Mouse (Mus musculus): ENCODE results near the gene Dpp7. TPM values are rescaled to one million over a fixed set of nuclear protein-coding genes. Genes with fewer than 3 reads are reported as not detected.

Dpp7 gene
- polyA plus RNA-seq, 1 experiment from 2014 or later: 8.7 TPM

- DNase-seq (ENCODE audit: low spot score): no peak
These were observed 44.7 kb downstream of the Dpp7 start for GRCm38 (mm10) chr2:25311491-25311891.

DNA sequence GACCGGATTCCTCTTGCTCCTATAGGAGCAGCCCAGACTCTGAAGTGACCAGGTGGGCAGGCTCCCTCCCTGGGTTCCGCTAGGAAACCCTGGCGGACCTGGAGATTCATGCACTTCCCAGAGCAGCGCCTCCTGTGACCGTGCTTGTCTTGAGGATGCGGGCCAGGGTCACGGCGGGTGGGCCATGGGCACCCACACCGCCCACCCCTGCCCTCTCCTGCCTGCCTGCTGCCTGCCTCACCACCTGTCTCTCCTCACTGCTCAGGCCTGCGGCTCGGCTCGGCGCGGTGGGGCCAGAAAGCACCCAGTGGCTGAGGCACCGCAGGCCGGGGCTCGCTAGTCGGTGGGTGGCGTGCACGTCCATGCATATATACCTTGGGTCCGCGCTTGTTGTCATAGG is 45.2 kb downstream of the Dpp7 start:
- DNase-seq (ENCODE audit: low spot score): no peak

GRCm38 (mm10) chr2:25310180-25310579 is 46.0 kb downstream of the Dpp7 start:
- DNase-seq (ENCODE audit: low spot score): no peak

GRCm38 (mm10) chr2:25305587-25306359 is 50.4 kb downstream of the Dpp7 start:
- DNase-seq (ENCODE audit: low spot score): no peak

DNA sequence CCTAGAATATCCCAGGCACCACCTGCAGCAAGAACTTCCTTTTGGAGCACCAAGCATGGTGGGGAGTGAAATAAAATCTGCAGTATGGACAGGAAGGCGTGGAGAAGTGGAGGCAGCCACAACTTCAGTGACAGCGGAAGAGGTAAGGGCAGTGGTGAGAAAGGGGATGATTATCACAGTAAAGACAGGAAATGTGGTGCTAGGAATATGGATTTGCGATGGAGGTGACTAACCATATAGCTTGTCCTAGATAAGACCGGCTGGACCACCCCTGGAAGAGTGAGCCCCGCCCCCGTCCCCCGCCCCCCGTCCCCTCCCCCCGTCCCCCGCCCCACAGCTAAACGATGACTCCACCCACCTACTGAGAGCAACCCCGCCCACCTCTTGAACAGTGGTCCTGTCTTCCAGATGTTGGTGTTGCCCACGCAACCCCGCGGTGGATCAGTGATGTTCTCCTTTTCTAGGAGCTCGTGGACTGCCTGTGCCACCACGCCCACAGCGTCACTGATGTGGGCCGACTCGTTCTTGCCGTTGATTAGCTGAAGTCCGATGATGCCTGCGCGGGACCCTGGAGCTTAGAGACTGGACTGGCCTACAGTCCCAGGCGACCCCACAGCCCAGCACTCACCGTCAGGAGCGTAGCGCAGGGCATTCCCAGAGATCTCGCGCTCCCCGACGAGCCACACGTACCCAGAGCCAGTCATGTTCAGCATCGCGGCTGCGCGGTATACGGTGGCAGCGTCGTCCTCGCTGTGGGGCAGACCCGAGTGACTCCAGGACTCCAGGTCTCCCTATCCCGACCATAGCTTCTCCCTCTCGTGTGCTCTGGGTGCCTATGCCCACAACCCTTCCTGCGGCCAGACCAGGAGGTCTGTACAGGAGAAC is 51.3 kb downstream of the Dpp7 start:
- DNase-seq (ENCODE audit: low spot score): no peak

DNA sequence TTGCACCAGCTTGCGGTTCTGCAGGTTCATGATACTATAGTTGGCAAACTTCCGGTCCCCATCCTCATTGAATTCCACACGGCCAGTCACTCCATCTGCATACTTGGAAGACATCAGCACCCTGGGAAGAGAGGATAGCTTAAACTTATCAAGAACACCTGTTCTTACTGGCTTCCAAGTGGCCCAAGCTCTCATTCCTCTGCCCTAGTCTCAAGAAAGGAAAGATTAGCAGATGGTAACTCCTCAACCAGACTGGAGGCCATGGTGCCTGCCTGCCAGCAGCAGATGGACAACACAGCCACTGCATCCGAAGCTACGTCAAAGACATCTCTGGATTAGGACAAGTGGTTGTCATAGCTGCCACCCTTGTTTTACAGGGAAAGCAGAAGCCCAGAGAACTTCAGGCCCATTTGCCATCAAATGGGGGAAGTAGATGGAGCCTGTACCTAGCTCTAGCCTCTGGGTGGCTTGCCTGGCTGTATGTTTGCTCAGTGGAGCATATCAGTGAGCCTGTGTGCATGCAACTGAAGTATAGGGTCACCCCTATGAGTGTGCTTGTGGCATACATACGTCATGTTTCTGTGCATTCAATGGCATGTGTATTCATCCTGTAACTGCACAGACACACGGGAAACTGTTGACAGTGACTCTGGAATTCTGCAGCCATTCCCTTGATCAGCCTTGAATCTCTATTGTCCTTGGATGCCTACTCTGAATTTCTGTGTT is 52.1 kb downstream of the Dpp7 start:
- no peak for DNase-seq (ENCODE audit: low spot score)

DNA sequence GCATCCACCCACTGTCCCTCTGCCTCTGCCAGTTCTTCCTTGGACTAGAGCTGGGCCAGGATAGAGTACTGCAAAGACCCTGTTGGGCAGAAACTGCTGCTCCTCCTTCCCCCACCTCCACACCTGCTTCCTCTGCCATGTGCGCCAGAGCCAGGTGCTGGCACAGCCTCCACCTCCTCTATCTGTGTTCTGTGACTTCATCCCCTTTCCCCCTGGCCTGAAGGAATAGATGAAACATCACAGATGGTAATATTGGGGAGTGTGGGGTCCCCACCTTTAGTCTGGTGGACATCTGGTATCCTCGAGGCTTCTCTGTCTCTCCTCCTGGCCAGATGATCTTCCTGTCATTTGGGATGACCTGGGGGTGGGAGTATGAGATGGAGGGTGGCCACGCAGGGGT is 52.7 kb downstream of the Dpp7 start:
- no peak for DNase-seq (ENCODE audit: low spot score)

Other genes starting within 250 kb of the Dpp7 start
- gene Nrarp, start 175.6 kb downstream of the Dpp7 start, polyA plus RNA-seq (2015; fragmentation: Nextera tagmentation; extraction: Ambion mirVana): 9.5 TPM in 2 replicates
- gene Tor4a, start 159.5 kb downstream of the Dpp7 start, polyA plus RNA-seq (2015; fragmentation: Nextera tagmentation; extraction: Ambion mirVana): 23.5 and 25.6 TPM in 2 replicates
- gene Nelfb, start 144.9 kb downstream of the Dpp7 start, polyA plus RNA-seq (2015; fragmentation: Nextera tagmentation; extraction: Ambion mirVana): 73.3 and 78.1 TPM in 2 replicates
- 0.14 TPM in 1 of 2 replicates, not detected in the other for gene Stpg3, start 141.7 kb downstream of the Dpp7 start, polyA plus RNA-seq (2015; fragmentation: Nextera tagmentation; extraction: Ambion mirVana)
- 0.34 TPM in 1 of 2 replicates, not detected in the other for gene Fam166a, start 137.6 kb downstream of the Dpp7 start, polyA plus RNA-seq (2015; fragmentation: Nextera tagmentation; extraction: Ambion mirVana)
- gene Tubb4b, start 131.7 kb downstream of the Dpp7 start, polyA plus RNA-seq (2015; fragmentation: Nextera tagmentation; extraction: Ambion mirVana): 460 and 503 TPM in 2 replicates
- 0.05 TPM in 1 of 2 replicates, not detected in the other for gene Slc34a3, start 122.0 kb downstream of the Dpp7 start, polyA plus RNA-seq (2015; fragmentation: Nextera tagmentation; extraction: Ambion mirVana)
- gene Rnf224, start 119.6 kb downstream of the Dpp7 start, polyA plus RNA-seq (2015; fragmentation: Nextera tagmentation; extraction: Ambion mirVana): not detected in 2 replicates
- gene Rnf208, start 114.1 kb downstream of the Dpp7 start, polyA plus RNA-seq (2015; fragmentation: Nextera tagmentation; extraction: Ambion mirVana): 0.80 and 1.2 TPM in 2 replicates
- gene Cysrt1, start 113.9 kb downstream of the Dpp7 start, polyA plus RNA-seq (2015; fragmentation: Nextera tagmentation; extraction: Ambion mirVana): 0.19 and 0.33 TPM in 2 replicates
- 3.4 and 4.9 TPM in 2 replicates for gene AL732309.1, start 109.5 kb downstream of the Dpp7 start, polyA plus RNA-seq (2015; fragmentation: Nextera tagmentation; extraction: Ambion mirVana)
- gene Tmem203, start 100.9 kb downstream of the Dpp7 start, polyA plus RNA-seq (2015; fragmentation: Nextera tagmentation; extraction: Ambion mirVana): 43.1 and 47.4 TPM in 2 replicates
- gene Tprn, start 93.7 kb downstream of the Dpp7 start, polyA plus RNA-seq (2015; fragmentation: Nextera tagmentation; extraction: Ambion mirVana): 10.2 and 12.6 TPM in 2 replicates
- gene Ssna1, start 83.9 kb downstream of the Dpp7 start, polyA plus RNA-seq (2015; fragmentation: Nextera tagmentation; extraction: Ambion mirVana): 322 and 323 TPM in 2 replicates
- gene Anapc2, start 83.9 kb downstream of the Dpp7 start, polyA plus RNA-seq (2015; fragmentation: Nextera tagmentation; extraction: Ambion mirVana): 71.5 and 80.6 TPM in 2 replicates
- gene Tmem210, start 68.2 kb downstream of the Dpp7 start, polyA plus RNA-seq (2015; fragmentation: Nextera tagmentation; extraction: Ambion mirVana): not detected in 2 replicates
- 1.4 and 3.6 TPM in 2 replicates for gene Lrrc26, start 66.4 kb downstream of the Dpp7 start, polyA plus RNA-seq (2015; fragmentation: Nextera tagmentation; extraction: Ambion mirVana)
- gene Grin1, start 37.2 kb downstream of the Dpp7 start, polyA plus RNA-seq (2015; fragmentation: Nextera tagmentation; extraction: Ambion mirVana): 0.12 and 0.21 TPM in 2 replicates
- 37.1 and 40.7 TPM in 2 replicates for gene Man1b1, start 24.0 kb downstream of the Dpp7 start, polyA plus RNA-seq (2015; fragmentation: Nextera tagmentation; extraction: Ambion mirVana)
- gene Uap1l1, start 9.3 kb upstream of the Dpp7 start, polyA plus RNA-seq (2015; fragmentation: Nextera tagmentation; extraction: Ambion mirVana): 21.3 and 24.6 TPM in 2 replicates
- 22.8 and 25.4 TPM in 2 replicates for gene Sapcd2, start 16.0 kb upstream of the Dpp7 start, polyA plus RNA-seq (2015; fragmentation: Nextera tagmentation; extraction: Ambion mirVana)
- gene Entpd2, start 39.5 kb upstream of the Dpp7 start, polyA plus RNA-seq (2015; fragmentation: Nextera tagmentation; extraction: Ambion mirVana): 7.6 and 9.0 TPM in 2 replicates
- 6.3 and 7.2 TPM in 2 replicates for gene Npdc1, start 43.0 kb upstream of the Dpp7 start, polyA plus RNA-seq (2015; fragmentation: Nextera tagmentation; extraction: Ambion mirVana)
- gene Fut7, start 66.9 kb upstream of the Dpp7 start, polyA plus RNA-seq (2015; fragmentation: Nextera tagmentation; extraction: Ambion mirVana): 1.4 and 1.8 TPM in 2 replicates
- 3.3 and 4.7 TPM in 2 replicates for gene Abca2, start 72.3 kb upstream of the Dpp7 start, polyA plus RNA-seq (2015; fragmentation: Nextera tagmentation; extraction: Ambion mirVana)
- gene Clic3, start 100.5 kb upstream of the Dpp7 start, polyA plus RNA-seq (2015; fragmentation: Nextera tagmentation; extraction: Ambion mirVana): 3.6 and 4.7 TPM in 2 replicates
- 72.4 and 83.3 TPM in 2 replicates for gene Paxx, start 104.7 kb upstream of the Dpp7 start, polyA plus RNA-seq (2015; fragmentation: Nextera tagmentation; extraction: Ambion mirVana)
- 6.3 TPM in 2 replicates for gene Ptgds, start 113.7 kb upstream of the Dpp7 start, polyA plus RNA-seq (2015; fragmentation: Nextera tagmentation; extraction: Ambion mirVana)
- not detected in 2 replicates for gene Lcn12, start 137.6 kb upstream of the Dpp7 start, polyA plus RNA-seq (2015; fragmentation: Nextera tagmentation; extraction: Ambion mirVana)
- gene Fbxw5, start 144.4 kb upstream of the Dpp7 start, polyA plus RNA-seq (2015; fragmentation: Nextera tagmentation; extraction: Ambion mirVana): 44.3 and 47.2 TPM in 2 replicates
- 5.6 and 6.4 TPM in 2 replicates for gene C8g, start 145.4 kb upstream of the Dpp7 start, polyA plus RNA-seq (2015; fragmentation: Nextera tagmentation; extraction: Ambion mirVana)
- gene Traf2, start 190.6 kb upstream of the Dpp7 start, polyA plus RNA-seq (2015; fragmentation: Nextera tagmentation; extraction: Ambion mirVana): 58.1 and 59.1 TPM in 2 replicates
- 466 and 515 TPM in 2 replicates for gene Edf1, start 201.5 kb upstream of the Dpp7 start, polyA plus RNA-seq (2015; fragmentation: Nextera tagmentation; extraction: Ambion mirVana)
- 0.53 and 1.0 TPM in 2 replicates for gene Mamdc4, start 218.5 kb upstream of the Dpp7 start, polyA plus RNA-seq (2015; fragmentation: Nextera tagmentation; extraction: Ambion mirVana)
- gene Phpt1, start 218.9 kb upstream of the Dpp7 start, polyA plus RNA-seq (2015; fragmentation: Nextera tagmentation; extraction: Ambion mirVana): 184 and 191 TPM in 2 replicates
- 0.04 and 0.49 TPM in 2 replicates for gene Ajm1, start 225.4 kb upstream of the Dpp7 start, polyA plus RNA-seq (2015; fragmentation: Nextera tagmentation; extraction: Ambion mirVana)